Mouse (Mus musculus): ENCODE measurements around the gene Dnajc4. TPM values are rescaled to one million over a fixed set of nuclear protein-coding genes. Genes with fewer than 3 reads are reported as not detected.

Gene Dnajc4
- total RNA-seq, 2 experiments from 2014 or later = 28.2 to 28.9 TPM

- no peak for TF ChIP-seq CTCF (IDR thresholded peaks at IDR 0.05)
- peak overlapping the region; percentile 97 for H3K27ac ChIP-seq
- intact Hi-C loops (cut with DNase I) = loop anchor here (5.0 kb wide), 1 partner anchor 37 kb away; the partner anchor contains the start of gene Plcb3
These were observed 51.7 kb downstream of the Dnajc4 start for GRCm38 (mm10) chr19:6940396-6941351.

GRCm38 (mm10) chr19:6939106-6940002, 53.0 kb downstream of the Dnajc4 start:
- no peak for DNase-seq (ENCODE audit: extremely low spot score in 1 of 2, low spot score in 2 of 2)
- peak overlapping the region; percentile 97; the same call in 1 of the 2 replicates for H3K27ac ChIP-seq
- TF ChIP-seq CTCF (IDR thresholded peaks at IDR 0.05) = no peak
- H3K4me3 ChIP-seq = peak overlapping the region; percentile 92
- intact Hi-C loops (cut with DNase I) = loop anchor here (5.0 kb wide), 1 partner anchor 38 kb away; the partner anchor contains the start of gene Plcb3

More at GRCm38 (mm10) chr19:6940396-6941351, 51.7 kb downstream of the Dnajc4 start:
- peak overlapping the region; percentile 92 for H3K4me3 ChIP-seq
- no peak for DNase-seq (ENCODE audit: extremely low spot score in 1 of 2, low spot score in 2 of 2)

Other genes starting within 250 kb of the Dnajc4 start
- 10 to 100 TPM; 34.6 to 37.3 TPM for gene Rps6ka4, start 151.9 kb downstream of the Dnajc4 start, total RNA-seq (2021)
- 1 to 10 TPM; 2.5 to 3.5 TPM for gene Ccdc88b, start 134.4 kb downstream of the Dnajc4 start, total RNA-seq (2021)
- gene Trmt112, start 82.9 kb downstream of the Dnajc4 start, total RNA-seq (2021) = 10 to 100 TPM; 40.0 to 43.4 TPM
- gene Prdx5, start 82.5 kb downstream of the Dnajc4 start, total RNA-seq (2021) = 100 to 1,000 TPM; 315 to 354 TPM
- 10 to 100 TPM; 66.8 to 69.2 TPM for gene Esrra, start 70.8 kb downstream of the Dnajc4 start, total RNA-seq (2021)
- gene Catsperz, start 67.2 kb downstream of the Dnajc4 start, total RNA-seq (2021) = 10 to 100 TPM; 23.1 TPM
- gene Kcnk4, start 58.1 kb downstream of the Dnajc4 start, total RNA-seq (2021) = 10 to 100 TPM; 39.1 to 39.2 TPM
- 10 to 100 TPM; 34.8 to 36.2 TPM for gene Bad, start 50.7 kb downstream of the Dnajc4 start, total RNA-seq (2021)
- 100 to 1,000 TPM in 1 of 2 experiments, 10 to 100 TPM in 1; 97.3 to 104 TPM for gene Gpr137, start 50.1 kb downstream of the Dnajc4 start, total RNA-seq (2021)
- 10 to 100 TPM; 62.4 to 65.6 TPM for gene Ppp1r14b, start 17.6 kb downstream of the Dnajc4 start, total RNA-seq (2021)
- gene Plcb3, start 16.1 kb downstream of the Dnajc4 start, total RNA-seq (2021) = 10 to 100 TPM; 11.1 to 12.1 TPM
- 100 to 1,000 TPM; 106 to 108 TPM for gene Fkbp2, start 12.1 kb downstream of the Dnajc4 start, total RNA-seq (2021)
- gene Vegfb, start 4.9 kb downstream of the Dnajc4 start, total RNA-seq (2021) = 100 to 1,000 TPM in 1 of 2 experiments, 10 to 100 TPM in 1; 89.4 to 101 TPM
- 10 to 100 TPM; 15.8 to 16.8 TPM for gene Nudt22, start 3.5 kb upstream of the Dnajc4 start, total RNA-seq (2021)
- 10 to 100 TPM; 18.8 to 19.6 TPM for gene Trpt1, start 3.6 kb upstream of the Dnajc4 start, total RNA-seq (2021)
- gene Fermt3, start 26.9 kb upstream of the Dnajc4 start, total RNA-seq (2021) = 1 to 10 TPM; 3.6 to 4.8 TPM
- gene Stip1, start 47.4 kb upstream of the Dnajc4 start, total RNA-seq (2021) = 100 to 1,000 TPM; 198 to 205 TPM
- gene Macrod1, start 64.2 kb upstream of the Dnajc4 start, total RNA-seq (2021) = 10 to 100 TPM; 13.3 to 15.7 TPM
- 10 to 100 TPM; 41.4 to 43.0 TPM for gene Flrt1, start 113.2 kb upstream of the Dnajc4 start, total RNA-seq (2021)
- gene Otub1, start 213.7 kb upstream of the Dnajc4 start, total RNA-seq (2021) = 100 to 1,000 TPM; 257 to 267 TPM
- gene Cox8a, start 225.0 kb upstream of the Dnajc4 start, total RNA-seq (2021) = 100 to 1,000 TPM; 934 to 941 TPM
- 10 to 100 TPM; 35.7 to 37.4 TPM for gene Naa40, start 248.6 kb upstream of the Dnajc4 start, total RNA-seq (2021)

Data from left cerebral cortex, adult 2 months (tissue).